Mouse (Mus musculus): ENCODE measurements around the gene Chil1.

Gene Chil1

GRCm38 (mm10) chr1:134201751-134202420, 19.9 kb downstream of the Chil1 start:
- in situ Hi-C loops (cut with MboI, MseI) = no loop called here

GRCm38 (mm10) chr1:134204230-134204629, 22.3 kb downstream of the Chil1 start:
- in situ Hi-C loops (cut with MboI, MseI) = no loop called here

- in situ Hi-C loops (cut with MboI, MseI) = no loop called here
These were observed 23.5 kb downstream of the Chil1 start for GRCm38 (mm10) chr1:134205296-134206018.

- in situ Hi-C loops (cut with MboI, MseI) = no loop called here
These were observed 24.1 kb downstream of the Chil1 start for GRCm38 (mm10) chr1:134206085-134206484.

DNA sequence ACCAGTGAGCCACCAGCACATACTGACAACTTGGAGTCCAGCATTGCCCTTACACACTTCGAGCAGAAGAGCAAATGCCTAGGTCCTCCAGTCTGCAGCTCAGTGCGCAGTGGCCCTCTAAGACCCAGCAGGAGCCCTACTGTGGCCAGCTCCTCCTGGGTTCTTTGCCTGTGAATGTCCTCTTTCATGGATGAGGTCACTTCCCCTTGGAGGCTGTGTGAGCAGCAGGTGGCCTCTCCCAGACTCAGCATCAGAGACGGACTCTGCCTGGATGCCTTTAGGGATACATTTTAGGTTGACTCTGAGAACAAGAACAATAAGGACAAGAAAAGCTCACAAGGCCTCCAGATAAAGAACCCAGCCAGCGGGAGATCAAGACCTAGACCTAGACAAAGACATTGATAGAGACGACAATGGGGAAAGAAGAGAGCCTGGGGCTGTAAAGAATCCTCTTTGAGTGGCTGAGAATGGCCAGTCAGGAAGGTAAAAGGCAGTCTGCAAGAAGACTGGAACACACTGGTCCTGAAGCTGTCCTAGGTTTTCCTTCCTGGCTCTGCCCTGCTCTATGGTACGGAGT, 28.3 kb downstream of the Chil1 start:
- in situ Hi-C loops (cut with MboI, MseI) = no loop called here

- in situ Hi-C loops (cut with MboI, MseI) = no loop called here
These were observed 29.1 kb downstream of the Chil1 start for GRCm38 (mm10) chr1:134211043-134211442.

DNA sequence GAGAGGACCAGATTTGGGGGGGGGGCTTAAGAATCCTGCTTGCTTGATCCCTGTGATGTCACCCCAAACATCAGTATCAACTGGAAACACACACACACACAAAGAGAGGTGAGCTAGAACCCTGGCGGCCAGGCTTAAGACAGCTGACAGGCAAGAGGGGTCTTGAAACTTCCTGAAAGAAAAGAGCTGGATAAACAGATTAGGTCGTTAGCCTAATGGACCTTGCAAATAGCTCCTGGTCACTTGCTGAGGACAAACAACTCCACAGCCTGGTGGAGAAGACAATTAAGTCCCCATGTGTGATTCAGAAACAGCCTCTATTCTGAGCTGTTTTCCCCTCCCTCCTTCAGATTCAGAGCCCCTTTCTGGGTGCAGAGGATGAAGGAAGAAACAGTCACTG, 29.7 kb downstream of the Chil1 start:
- in situ Hi-C loops (cut with MboI, MseI) = no loop called here

- in situ Hi-C loops (cut with MboI, MseI) = no loop called here
These were observed 30.4 kb downstream of the Chil1 start for GRCm38 (mm10) chr1:134212351-134212750.

DNA sequence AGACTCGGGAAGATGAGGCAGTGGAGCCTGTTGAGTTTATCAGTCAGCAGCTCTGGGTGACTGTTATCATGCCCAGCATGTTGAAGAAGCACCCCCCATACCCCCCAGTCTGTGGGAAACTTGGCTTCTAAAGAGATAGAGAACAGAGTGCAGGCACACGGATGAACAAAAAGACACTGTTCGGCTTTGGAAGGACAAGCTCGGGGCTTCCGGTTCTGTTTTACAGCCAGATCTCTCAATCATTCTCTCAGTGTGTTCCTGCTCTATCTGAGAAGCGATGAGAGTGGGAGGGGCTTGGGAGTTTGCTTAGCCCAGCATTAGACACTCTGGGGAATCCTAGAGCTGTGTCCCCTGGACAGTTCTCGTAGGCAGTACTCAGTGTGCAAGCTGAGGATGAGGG, 31.4 kb downstream of the Chil1 start:
- in situ Hi-C loops (cut with MboI, MseI) = no loop called here

DNA sequence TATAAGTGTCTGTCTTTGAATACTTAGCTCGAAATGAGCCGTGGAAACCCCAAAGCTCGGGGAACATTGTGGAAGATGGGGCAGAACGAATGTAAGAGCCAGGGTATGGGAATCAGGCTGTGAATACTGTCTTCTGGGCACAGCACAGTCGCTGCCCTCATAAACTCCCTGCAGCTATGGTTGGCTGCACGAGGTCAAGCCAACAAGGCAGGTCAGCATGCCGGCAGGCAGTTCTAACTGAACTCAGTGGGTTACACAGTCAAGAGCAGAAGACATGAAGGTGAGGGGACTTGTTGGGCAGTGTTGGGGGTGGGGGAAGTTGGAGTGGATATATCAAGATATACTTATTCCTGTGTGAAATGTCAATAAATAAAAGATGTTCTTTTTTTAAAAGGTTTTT, 33.1 kb downstream of the Chil1 start:
- in situ Hi-C loops (cut with MboI, MseI) = no loop called here

GRCm38 (mm10) chr1:134215751-134216628, 34.0 kb downstream of the Chil1 start:
- in situ Hi-C loops (cut with MboI, MseI) = no loop called here

- in situ Hi-C loops (cut with MboI, MseI) = no loop called here
These were observed 34.6 kb downstream of the Chil1 start for GRCm38 (mm10) chr1:134216629-134216971.

DNA sequence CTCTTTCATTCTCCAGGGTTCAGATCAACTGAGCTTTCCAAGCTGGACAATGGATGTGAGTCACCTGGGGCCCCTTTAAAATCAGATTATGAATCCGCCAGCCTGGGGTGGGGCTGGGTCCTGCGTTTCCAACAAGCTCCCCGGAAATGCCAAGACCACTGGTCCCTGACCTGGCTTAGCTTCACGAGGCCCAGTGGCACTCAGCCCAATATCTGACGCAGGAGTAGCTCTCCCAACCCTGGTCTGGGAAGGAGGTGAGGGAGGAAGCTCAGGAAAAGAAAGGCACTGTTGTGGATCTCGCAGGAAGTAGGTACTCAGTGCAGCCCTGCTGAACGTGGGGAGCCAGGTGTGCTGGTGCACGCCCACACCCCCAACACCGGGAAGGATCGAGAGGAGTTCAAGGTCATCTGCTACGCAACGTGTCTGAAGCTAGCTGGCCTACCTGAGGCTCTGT, 35.1 kb downstream of the Chil1 start:
- in situ Hi-C loops (cut with MboI, MseI) = no loop called here

DNA sequence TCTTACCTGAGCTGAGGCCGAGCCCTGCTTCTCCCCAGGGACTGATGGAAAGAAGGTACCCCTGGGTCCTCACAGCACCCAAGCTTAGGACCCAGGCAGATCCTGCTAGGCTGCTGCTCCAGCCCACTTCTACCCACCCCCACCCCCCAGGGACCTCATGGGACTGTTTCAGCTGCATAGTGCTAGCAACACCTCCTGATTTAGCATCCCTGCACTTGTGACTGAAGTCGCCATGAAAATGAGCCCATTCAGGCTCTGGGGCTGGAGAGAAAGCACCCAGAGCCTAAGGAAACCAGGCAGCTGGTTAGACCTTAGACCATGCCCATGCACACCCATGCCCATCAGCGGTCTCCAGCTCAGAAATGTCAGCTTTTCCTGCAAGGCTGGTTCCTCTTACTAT, 36.0 kb downstream of the Chil1 start:
- in situ Hi-C loops (cut with MboI, MseI) = no loop called here

GRCm38 (mm10) chr1:134219608-134220007, 37.6 kb downstream of the Chil1 start:
- in situ Hi-C loops (cut with MboI, MseI) = no loop called here

GRCm38 (mm10) chr1:134221172-134221571, 39.2 kb downstream of the Chil1 start:
- in situ Hi-C loops (cut with MboI, MseI) = no loop called here

GRCm38 (mm10) chr1:134222122-134223055, 40.4 kb downstream of the Chil1 start:
- in situ Hi-C loops (cut with MboI, MseI) = no loop called here

DNA sequence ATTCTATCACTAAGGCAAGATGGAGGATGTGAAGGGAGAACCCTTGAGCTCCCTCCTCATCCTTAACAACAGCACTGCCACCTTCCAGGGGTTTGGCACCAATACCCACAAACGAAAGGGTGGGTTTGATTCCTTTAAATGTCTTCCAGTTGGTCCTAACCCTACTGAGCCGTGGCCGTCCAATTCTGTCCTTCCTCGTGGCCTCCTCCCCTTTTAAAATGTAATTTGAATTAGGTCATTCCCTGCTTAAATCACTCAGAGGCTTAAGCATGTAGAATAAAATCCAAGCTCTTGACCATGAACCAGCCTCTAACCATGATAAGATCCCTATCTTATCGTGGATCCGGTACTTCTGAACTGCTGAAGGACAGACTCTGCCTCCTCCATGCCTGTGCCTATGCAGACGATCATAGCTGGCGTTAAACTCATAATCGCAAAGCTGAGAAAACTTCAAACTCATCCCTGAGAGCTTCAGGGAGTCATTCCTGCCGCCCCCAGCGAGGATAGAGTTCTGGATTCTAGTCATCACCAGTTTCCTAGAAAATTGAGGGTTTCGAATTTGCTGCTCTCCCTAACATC, 42.8 kb downstream of the Chil1 start:
- in situ Hi-C loops (cut with MboI, MseI) = no loop called here

GRCm38 (mm10) chr1:134225375-134225774, 43.4 kb downstream of the Chil1 start:
- in situ Hi-C loops (cut with MboI, MseI) = no loop called here

- in situ Hi-C loops (cut with MboI, MseI) = no loop called here
These were observed 44.8 kb downstream of the Chil1 start for GRCm38 (mm10) chr1:134226739-134227138.
